Mouse (Mus musculus): Measurements from ENCODE around the gene Slc22a17. TPM values are rescaled to one million over a fixed set of nuclear protein-coding genes. Genes with fewer than 3 reads are reported as not detected.

The Slc22a17 gene
- polyA plus RNA-seq, 1 experiment: 29.0 TPM

GRCm38 (mm10) chr14:54920076-54920685, 7.2 kb upstream of the Slc22a17 start:
- peaks cover 16% of the 10 kb centered on the region; the same call in 1 of the 2 replicates for H3K36me3 ChIP-seq (ENCODE audit: control insufficient read depth, insufficient read depth, low read length, poor library complexity, severe bottlenecking)

DNA sequence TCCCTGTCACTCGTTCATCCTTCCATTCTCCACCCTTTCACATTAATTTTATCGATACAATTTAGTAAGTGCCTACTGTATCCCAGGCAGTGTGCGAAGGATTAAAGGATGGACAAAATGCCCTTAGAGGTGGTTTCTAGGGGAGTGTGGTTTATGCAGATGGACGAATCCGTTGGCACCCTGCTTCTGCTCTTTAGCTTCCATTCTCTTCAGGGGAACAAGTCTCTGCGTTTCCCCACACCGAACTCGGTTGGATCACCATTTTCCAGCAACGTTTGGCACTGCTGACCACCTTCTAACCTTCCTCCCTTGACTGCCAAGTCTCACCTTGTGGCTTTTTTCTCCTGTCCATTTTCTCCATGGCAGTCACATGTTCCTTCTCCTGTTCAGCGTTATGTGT, 411 bp upstream of the Slc22a17 start:
- peak overlapping the region; percentile 85 for H3K9ac ChIP-seq (ENCODE audit: low read depth, poor library complexity, severe bottlenecking)
- no peak overlapping the region for H3K27ac ChIP-seq (ENCODE audit: insufficient read depth, low read length)
- H3K4me1 ChIP-seq (ENCODE audit: control insufficient read depth, insufficient read depth, low read length): peaks cover 3% of the 10 kb centered on the region
- TF ChIP-seq POLR2A (IDR thresholded peaks at IDR 0.05; ENCODE audit: insufficient read depth, low read length) (no peak), CTCF (IDR thresholded peaks at IDR 0.05; ENCODE audit: low read depth, low read length) (no peak), EP300 (IDR thresholded peaks at IDR 0.05; ENCODE audit: insufficient read depth, low read depth, low read length) (no peak)
- H3K4me3 ChIP-seq (ENCODE audit: low read depth, low read length): peak overlapping the region; percentile 82
- H3K36me3 ChIP-seq (ENCODE audit: control insufficient read depth, insufficient read depth, low read length, poor library complexity, severe bottlenecking): peaks cover 13% of the 10 kb centered on the region; the same call in 1 of the 2 replicates
- H3K27me3 ChIP-seq (ENCODE audit: control insufficient read depth, insufficient read depth, low read length, poor library complexity, severe bottlenecking): peaks cover 3% of the 10 kb centered on the region; the same call in 1 of the 2 replicates
- H3K9me3 ChIP-seq (replicated peaks; ENCODE audit: control insufficient read depth, insufficient read depth, low read length, poor library complexity, severe bottlenecking): no peaks in the 10 kb centered on the region

More at GRCm38 (mm10) chr14:54920076-54920685, 7.2 kb upstream of the Slc22a17 start:
- Histone ChIP-seq H3K27ac (ENCODE audit: insufficient read depth, low read length) (no peak overlapping the region), H3K27me3 (ENCODE audit: control insufficient read depth, insufficient read depth, low read length, poor library complexity, severe bottlenecking) (no peaks in the 10 kb centered on the region), H3K4me1 (ENCODE audit: control insufficient read depth, insufficient read depth, low read length) (peaks cover 3% of the 10 kb centered on the region), H3K4me3 (ENCODE audit: low read depth, low read length) (no peak overlapping the region), H3K9me3 (replicated peaks; ENCODE audit: control insufficient read depth, insufficient read depth, low read length, poor library complexity, severe bottlenecking) (no peaks in the 10 kb centered on the region; the same call in 1 of the 2 replicates), H3K9ac (ENCODE audit: low read depth, poor library complexity, severe bottlenecking) (no peak overlapping the region)
- TF ChIP-seq EP300 (IDR thresholded peaks at IDR 0.05; ENCODE audit: insufficient read depth, low read depth, low read length): no peak
- TF ChIP-seq CTCF (IDR thresholded peaks at IDR 0.05; ENCODE audit: low read depth, low read length): no peak
- no peak for TF ChIP-seq POLR2A (IDR thresholded peaks at IDR 0.05; ENCODE audit: insufficient read depth, low read length)

GRCm38 (mm10) chr14:54912109-54912850, 652 bp downstream of the Slc22a17 start:
- Histone ChIP-seq H3K36me3 (ENCODE audit: control insufficient read depth, insufficient read depth, low read length, poor library complexity, severe bottlenecking) (peaks cover 10% of the 10 kb centered on the region; the same call in 1 of the 2 replicates), H3K9ac (ENCODE audit: low read depth, poor library complexity, severe bottlenecking) (peak overlapping the region; percentile 85), H3K4me3 (ENCODE audit: low read depth, low read length) (peak overlapping the region; percentile 82), H3K4me1 (ENCODE audit: control insufficient read depth, insufficient read depth, low read length) (peaks cover 6% of the 10 kb centered on the region), H3K27me3 (ENCODE audit: control insufficient read depth, insufficient read depth, low read length, poor library complexity, severe bottlenecking) (peaks cover 3% of the 10 kb centered on the region; the same call in 1 of the 2 replicates), H3K9me3 (replicated peaks; ENCODE audit: control insufficient read depth, insufficient read depth, low read length, poor library complexity, severe bottlenecking) (no peaks in the 10 kb centered on the region), H3K27ac (ENCODE audit: insufficient read depth, low read length) (no peak overlapping the region)
- TF ChIP-seq CTCF (IDR thresholded peaks at IDR 0.05; ENCODE audit: low read depth, low read length) (no peak), EP300 (IDR thresholded peaks at IDR 0.05; ENCODE audit: insufficient read depth, low read depth, low read length) (no peak), POLR2A (IDR thresholded peaks at IDR 0.05; ENCODE audit: insufficient read depth, low read length) (no peak)

DNA sequence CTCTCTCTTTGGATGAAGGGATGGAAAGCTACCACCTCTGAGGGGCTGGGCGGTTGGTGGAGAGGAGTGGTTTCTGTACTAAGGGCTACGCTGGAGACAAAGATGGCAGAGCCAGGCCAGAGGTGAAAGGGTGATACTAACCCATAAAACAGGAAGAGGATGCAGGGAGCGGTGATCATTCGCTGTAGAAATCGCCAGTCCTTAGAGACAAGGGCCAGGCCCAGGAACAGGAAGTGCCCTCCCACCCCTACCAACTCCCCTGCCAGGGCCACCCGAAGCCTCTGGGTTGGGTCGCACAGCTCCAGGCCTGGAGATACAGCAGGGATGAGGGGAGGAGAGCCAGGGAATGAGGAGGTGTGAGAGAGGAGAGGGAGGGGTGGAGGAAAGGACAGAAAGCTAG, 4.2 kb downstream of the Slc22a17 start:
- Histone ChIP-seq H3K36me3 (ENCODE audit: control insufficient read depth, insufficient read depth, low read length, poor library complexity, severe bottlenecking) (0 out of 2 replicates have a peak, but pooled peaks cover 2% of the 10 kb centered on the region), H3K9ac (ENCODE audit: low read depth, poor library complexity, severe bottlenecking) (no peak overlapping the region), H3K9me3 (replicated peaks; ENCODE audit: control insufficient read depth, insufficient read depth, low read length, poor library complexity, severe bottlenecking) (no peaks in the 10 kb centered on the region), H3K4me1 (ENCODE audit: control insufficient read depth, insufficient read depth, low read length) (peaks cover 5% of the 10 kb centered on the region), H3K4me3 (ENCODE audit: low read depth, low read length) (no peak overlapping the region), H3K27ac (ENCODE audit: insufficient read depth, low read length) (no peak overlapping the region), H3K27me3 (ENCODE audit: control insufficient read depth, insufficient read depth, low read length, poor library complexity, severe bottlenecking) (peaks cover 3% of the 10 kb centered on the region; the same call in 1 of the 2 replicates)
- TF ChIP-seq EP300 (IDR thresholded peaks at IDR 0.05; ENCODE audit: insufficient read depth, low read depth, low read length) (no peak), CTCF (IDR thresholded peaks at IDR 0.05; ENCODE audit: low read depth, low read length) (no peak), POLR2A (IDR thresholded peaks at IDR 0.05; ENCODE audit: insufficient read depth, low read length) (no peak)

- Histone ChIP-seq H3K36me3 (ENCODE audit: control insufficient read depth, insufficient read depth, low read length, poor library complexity, severe bottlenecking) (peaks cover 6% of the 10 kb centered on the region; the same call in 1 of the 2 replicates), H3K9me3 (replicated peaks; ENCODE audit: control insufficient read depth, insufficient read depth, low read length, poor library complexity, severe bottlenecking) (no peaks in the 10 kb centered on the region), H3K4me3 (ENCODE audit: low read depth, low read length) (no peak overlapping the region), H3K9ac (ENCODE audit: low read depth, poor library complexity, severe bottlenecking) (no peak overlapping the region), H3K27ac (ENCODE audit: insufficient read depth, low read length) (no peak overlapping the region), H3K27me3 (ENCODE audit: control insufficient read depth, insufficient read depth, low read length, poor library complexity, severe bottlenecking) (no peaks in the 10 kb centered on the region), H3K4me1 (ENCODE audit: control insufficient read depth, insufficient read depth, low read length) (peaks cover 4% of the 10 kb centered on the region)
- TF ChIP-seq EP300 (IDR thresholded peaks at IDR 0.05; ENCODE audit: insufficient read depth, low read depth, low read length) (no peak), CTCF (IDR thresholded peaks at IDR 0.05; ENCODE audit: low read depth, low read length) (no peak), POLR2A (IDR thresholded peaks at IDR 0.05; ENCODE audit: insufficient read depth, low read length) (no peak)
Observed at GRCm38 (mm10) chr14:54903641-54904040, 9.3 kb downstream of the Slc22a17 start.

DNA sequence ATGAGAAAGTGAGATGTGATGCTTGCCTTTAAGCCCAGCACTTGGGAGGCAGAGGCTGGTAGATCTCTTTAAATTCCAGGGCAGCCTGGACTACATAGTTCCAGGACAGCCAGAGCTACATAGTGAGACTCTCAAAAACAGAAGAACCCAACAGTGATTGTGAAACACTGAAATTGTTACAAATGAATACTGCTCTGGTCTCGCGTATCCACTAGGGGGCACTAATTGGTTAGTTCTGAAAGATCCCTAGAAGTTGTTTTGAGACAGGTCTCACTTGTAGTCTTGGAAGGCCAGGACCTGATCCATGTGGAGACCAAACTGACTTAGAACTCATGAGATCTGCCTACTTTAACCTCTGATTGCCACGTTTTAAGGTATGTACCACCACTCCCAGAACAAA, 12.5 kb downstream of the Slc22a17 start:
- no peaks in the 10 kb centered on the region for H3K4me1 ChIP-seq (ENCODE audit: control insufficient read depth, insufficient read depth, low read length)
- peak; percentile 7 for TF ChIP-seq CTCF (IDR thresholded peaks at IDR 0.05; ENCODE audit: low read depth, low read length)
- TF ChIP-seq EP300 (IDR thresholded peaks at IDR 0.05; ENCODE audit: insufficient read depth, low read depth, low read length): no peak
- no peak for TF ChIP-seq POLR2A (IDR thresholded peaks at IDR 0.05; ENCODE audit: insufficient read depth, low read length)
- no peaks in the 10 kb centered on the region for H3K9me3 ChIP-seq (replicated peaks; ENCODE audit: control insufficient read depth, insufficient read depth, low read length, poor library complexity, severe bottlenecking)
- H3K4me3 ChIP-seq (ENCODE audit: low read depth, low read length): no peak overlapping the region
- no peaks in the 10 kb centered on the region for H3K27me3 ChIP-seq (ENCODE audit: control insufficient read depth, insufficient read depth, low read length, poor library complexity, severe bottlenecking)
- no peak overlapping the region for H3K27ac ChIP-seq (ENCODE audit: insufficient read depth, low read length)
- peaks cover 33% of the 10 kb centered on the region for H3K36me3 ChIP-seq (ENCODE audit: control insufficient read depth, insufficient read depth, low read length, poor library complexity, severe bottlenecking)
- H3K9ac ChIP-seq (ENCODE audit: low read depth, poor library complexity, severe bottlenecking): no peak overlapping the region

Data from ES-Bruce4 (cell line).